Mouse (Mus musculus): ENCODE data around the gene Prdm11.

GRCm38 (mm10) chr2:92985171-92985570, 60.8 kb downstream of the Prdm11 start:
- no peak for TF ChIP-seq POLR2A (IDR thresholded peaks at IDR 0.05; ENCODE audit: borderline replicate concordance, extremely low read depth, insufficient read depth, insufficient read length, poor library complexity, severe bottlenecking)
- TF ChIP-seq CTCF (IDR thresholded peaks at IDR 0.05; ENCODE audit: borderline replicate concordance, extremely low read depth, insufficient read depth, insufficient read length) = no peak

Measured in brain, embryonic 14.5 days (tissue).